Comparison of ENCODE assay signal across 8 mouse cellular contexts in the genomic region with DNA sequence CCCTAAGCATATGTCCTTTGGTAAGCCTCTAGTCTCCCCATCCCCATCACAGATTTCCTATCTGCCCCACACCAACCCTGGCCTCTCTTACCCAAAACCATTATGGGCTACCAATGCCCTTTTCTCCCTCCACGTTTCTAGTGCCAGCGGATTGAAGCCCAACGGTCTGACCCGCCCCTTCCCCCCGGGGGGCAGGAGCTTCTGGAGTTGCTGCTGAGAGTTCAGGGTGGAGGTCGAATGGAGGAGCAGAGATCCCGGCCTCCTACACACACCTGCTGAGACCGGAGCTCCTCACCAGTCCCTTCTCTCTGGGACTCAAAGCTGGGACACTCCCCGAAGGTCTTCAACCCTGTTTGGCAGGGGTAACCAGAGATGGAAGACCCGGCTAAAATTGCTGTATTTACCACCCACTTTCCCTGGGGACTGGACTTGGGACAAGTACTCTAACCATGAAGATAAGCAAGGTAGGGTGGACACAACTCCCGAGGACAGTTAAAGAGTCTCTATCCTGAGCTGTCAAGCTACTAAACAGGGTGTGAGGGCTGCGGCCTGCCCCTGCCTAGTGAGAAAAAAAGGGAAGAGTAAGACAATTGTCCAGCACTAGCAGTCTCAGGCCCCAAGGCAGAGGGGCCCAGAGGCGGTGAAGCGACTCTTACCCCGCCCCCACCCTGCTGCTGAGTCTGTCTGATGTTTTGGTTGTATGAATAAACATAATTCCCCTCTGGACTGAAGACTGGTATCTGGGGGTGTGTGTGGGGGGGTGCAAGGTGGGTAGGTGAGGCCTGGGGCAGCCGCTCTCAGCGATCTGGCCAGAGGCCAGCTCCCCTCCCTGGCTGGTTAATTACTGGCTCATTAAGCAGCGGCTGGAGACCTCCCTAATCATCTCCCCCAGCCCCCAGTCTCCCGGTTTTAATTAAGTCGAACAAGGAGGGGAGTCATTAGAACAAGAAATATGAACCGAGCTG. TPM values are rescaled to one million over a fixed set of nuclear protein-coding genes. Genes with fewer than 3 reads are reported as not detected.
A peak's percentile ranks its signal among the peaks of the same experiment; 100 is the strongest.
DNase-seq lines count a peak whose midpoint lies in the region; ATAC-seq lines count a peak whose summit lies in the region.

A gene (plus strand): TSS at position 238 of the 965 bp plus-strand sequence.

- H3K4me2 ChIP-seq in kidney, embryonic 16.5 days (replicated peaks; ENCODE audit: low read depth, low read length), result peak within 1 kb of the TSS; percentile 95
- H3K4me2 ChIP-seq in liver, embryonic 15.5 days, result peak within 1 kb of the TSS; percentile 100
- H3K4me2 ChIP-seq in neural tube, embryonic 14.5 days (ENCODE audit: low read depth, low read length), result peak within 1 kb of the TSS; percentile 82

- H3K27ac ChIP-seq in kidney, embryonic 16.5 days (ENCODE audit: low read length), result peak within 1 kb of the TSS; percentile 100
- peak within 1 kb of the TSS; percentile 87 for H3K27ac ChIP-seq in liver, embryonic 15.5 days (replicated peaks)
- H3K27ac ChIP-seq in neural tube, embryonic 14.5 days (ENCODE audit: low read depth, low read length), result peak within 1 kb of the TSS; percentile 95

- peaks cover 19% of the 10 kb centered on the region for H3K36me3 ChIP-seq in kidney, embryonic 16.5 days (ENCODE audit: insufficient read depth, low read length)
- peaks cover 23% of the 10 kb centered on the region for H3K36me3 ChIP-seq in liver, embryonic 15.5 days (replicated peaks)
- peaks cover 11% of the 10 kb centered on the region; the same call in 1 of the 2 replicates for H3K36me3 ChIP-seq in neural tube, embryonic 14.5 days (ENCODE audit: control insufficient read depth, insufficient read depth, low read length)

- 4% methylated on average over 21 of the region's 21 CpGs for WGBS in kidney, embryonic 16.5 days
- WGBS in liver, embryonic 15.5 days (ENCODE audit: insufficient replicate concordance), result 5% methylated on average over 21 of the region's 21 CpGs
- 3% methylated on average over 21 of the region's 21 CpGs for WGBS in neural tube, embryonic 14.5 days

- peak; percentile 52 for ATAC-seq in kidney, embryonic 16.5 days (ENCODE audit: low FRiP score, low TSS enrichment)
- no peak for ATAC-seq in liver, embryonic 15.5 days (ENCODE audit: insufficient read depth)
- 0 out of 2 replicates have a peak, but pooled peaks have one; percentile 0 for ATAC-seq in neural tube, embryonic 14.5 days (ENCODE audit: low read depth)

- H3K4me3 ChIP-seq in kidney, embryonic 16.5 days (ENCODE audit: low read length), result peak within 1 kb of the TSS; percentile 88
- H3K4me3 ChIP-seq in liver, embryonic 15.5 days (replicated peaks), result peak within 1 kb of the TSS; percentile 84
- peak within 1 kb of the TSS; percentile 64 for H3K4me3 ChIP-seq in neural tube, embryonic 14.5 days (ENCODE audit: low read depth, low read length)

- peak within 1 kb of the TSS; percentile 99 for H3K9ac ChIP-seq in kidney, embryonic 16.5 days (replicated peaks; ENCODE audit: low read length)
- peak within 1 kb of the TSS; percentile 91 for H3K9ac ChIP-seq in liver, embryonic 15.5 days
- H3K9ac ChIP-seq in neural tube, embryonic 14.5 days (replicated peaks; ENCODE audit: low read depth, low read length), result peak within 1 kb of the TSS; percentile 67

- peak; percentile 50 to 53 for DNase-seq in spleen, postnatal 10 days (ENCODE audit: low spot score in 2 of 2)
- no peak for DNase-seq in spleen, adult 12 weeks (ENCODE audit: low spot score)
- peak; percentile 81 for DNase-seq in embryo, embryonic 10.5 days (ENCODE audit: low spot score)
- no peak for DNase-seq in heart, adult 8-10 months (ENCODE audit: low spot score)
- DNase-seq in urinary bladder, postnatal 14 days (ENCODE audit: low spot score), result no peak

- H3K9me3 ChIP-seq in kidney, embryonic 16.5 days (ENCODE audit: low read length), result no peaks in the 10 kb centered on the region
- H3K9me3 ChIP-seq in liver, embryonic 15.5 days (replicated peaks), result no peaks in the 10 kb centered on the region
- no peaks in the 10 kb centered on the region for H3K9me3 ChIP-seq in neural tube, embryonic 14.5 days (ENCODE audit: control insufficient read depth, low read length)

- peaks cover 74% of the 10 kb centered on the region for H3K4me1 ChIP-seq in kidney, embryonic 16.5 days (ENCODE audit: insufficient read depth, low read length)
- peaks cover 83% of the 10 kb centered on the region for H3K4me1 ChIP-seq in liver, embryonic 15.5 days (replicated peaks)
- H3K4me1 ChIP-seq in neural tube, embryonic 14.5 days (ENCODE audit: control insufficient read depth, insufficient read depth, low read length), result peaks cover 35% of the 10 kb centered on the region

- no peaks in the 10 kb centered on the region for H3K27me3 ChIP-seq in kidney, embryonic 16.5 days (ENCODE audit: insufficient read depth, low read length)
- H3K27me3 ChIP-seq in liver, embryonic 15.5 days, result peaks cover 3% of the 10 kb centered on the region; the same call in 1 of the 2 replicates
- H3K27me3 ChIP-seq in neural tube, embryonic 14.5 days (ENCODE audit: control insufficient read depth, insufficient read depth, low read length), result no peaks in the 10 kb centered on the region; the same call in 1 of the 2 replicates

RNA-seq across cellular contexts. Expression of the gene that starts here (rescaled TPM):
- total RNA-seq in heart, adult 8-10 months (2022), result 10 to 100 TPM; 16.0 to 20.6 (median 17.6) TPM
- polyA plus RNA-seq in kidney, embryonic 16.5 days (2015; fragmentation: Nextera tagmentation; extraction: Ambion mirVana), result 13.1 and 15.6 TPM in 2 replicates
- polyA plus RNA-seq in liver, embryonic 15.5 days (2015; fragmentation: Nextera tagmentation; extraction: Ambion mirVana), result 2.4 and 2.8 TPM in 2 replicates
- 7.7 and 8.2 TPM in 2 replicates for polyA plus RNA-seq in neural tube, embryonic 14.5 days (2014; fragmentation: Nextera tagmentation; extraction: Ambion mirVana)

Comparison
In these comparisons a context has a peak if more than half of its experiments do, and no peak if none do; other contexts are left out.
1. DNase-seq: peak in spleen, postnatal 10 days (2 of 2) and embryo, embryonic 10.5 days (single experiment); none in spleen, adult 12 weeks (single experiment), heart, adult 8-10 months (single experiment) and urinary bladder, postnatal 14 days (single experiment).
2. Peak in every context shown above with its lines, with median percentiles within 50 percentile points of each other: H3K27ac ChIP-seq, H3K4me2 ChIP-seq, H3K4me3 ChIP-seq and H3K9ac ChIP-seq.